Mouse (Mus musculus) fat pad, adult 2 months (tissue): ENCODE measurements around the gene Timm8a2.
"Not testable (repeated sequence)": the region's sequence is repeated elsewhere in the genome, so short reads cannot be mapped to it uniquely, and the experiment has no call there.

Experiments
- DNase-seq: peaks from one replicate; pipeline ENCODE4 v3.0.0-alpha.2; 2011; ENCODE audit warnings: low read depth, low spot score; ENCODE audit errors: extremely low read depth

Timm8a2 gene

DNA sequence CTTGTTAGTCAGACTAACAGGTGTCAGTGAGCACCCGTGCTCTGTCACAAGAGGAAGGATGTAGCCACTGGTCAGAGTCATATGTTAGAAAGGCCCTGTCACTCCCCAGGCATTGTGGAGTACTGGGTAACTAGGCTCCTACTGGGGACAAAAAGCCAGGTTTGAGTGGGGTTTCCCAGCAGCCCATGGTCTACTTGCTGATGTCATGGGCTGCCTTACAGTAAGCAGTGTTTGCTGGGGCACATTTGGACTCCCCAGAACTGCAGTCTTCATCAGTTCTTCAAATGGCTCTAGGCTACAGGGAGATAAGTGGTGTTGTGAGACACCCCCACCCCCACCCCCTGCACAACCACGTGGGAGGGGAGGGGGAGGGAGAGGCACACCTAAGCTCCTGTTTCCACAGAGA lies 23.5 kb downstream of the Timm8a2 start:
- DNase-seq = no peak

DNA sequence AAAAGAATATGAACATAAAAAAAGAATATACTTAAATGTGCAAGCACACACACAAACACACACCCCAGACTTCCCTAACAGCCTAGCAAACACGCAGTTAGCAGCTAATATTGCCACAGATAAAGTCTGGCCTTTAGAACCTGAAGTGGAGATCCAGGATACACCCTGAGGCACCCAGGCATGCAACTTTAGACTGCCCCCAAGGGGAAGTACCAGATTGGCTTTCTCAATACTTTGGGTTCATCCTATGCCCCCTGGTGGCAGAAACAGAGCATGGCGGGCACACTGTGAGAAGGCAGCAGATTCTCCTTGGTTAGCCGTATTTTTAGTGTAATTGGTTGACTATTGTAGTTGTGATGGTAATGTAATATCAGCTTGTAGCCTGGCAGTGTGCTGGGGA lies 26.2 kb downstream of the Timm8a2 start:
- peak; percentile 10 for DNase-seq

DNA sequence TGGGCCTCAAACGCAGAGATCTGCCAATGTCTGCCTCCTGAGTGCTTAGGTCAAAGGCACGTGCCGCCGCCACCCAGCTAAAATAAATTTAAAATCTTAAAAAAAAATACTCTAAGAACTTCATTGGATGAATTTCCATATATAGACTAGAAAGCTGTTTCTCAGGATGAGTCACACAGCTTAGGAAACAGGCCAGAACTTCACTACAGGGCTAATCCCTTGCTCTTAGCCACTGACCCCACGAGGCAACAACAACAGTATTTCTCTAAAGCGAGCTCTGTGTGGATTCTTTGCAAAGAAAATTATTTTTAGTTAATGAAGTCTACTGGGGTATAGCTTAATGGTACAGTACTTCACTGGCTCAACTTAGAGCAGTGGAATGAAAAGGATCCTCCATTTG lies 26.9 kb downstream of the Timm8a2 start:
- no peak for DNase-seq

DNA sequence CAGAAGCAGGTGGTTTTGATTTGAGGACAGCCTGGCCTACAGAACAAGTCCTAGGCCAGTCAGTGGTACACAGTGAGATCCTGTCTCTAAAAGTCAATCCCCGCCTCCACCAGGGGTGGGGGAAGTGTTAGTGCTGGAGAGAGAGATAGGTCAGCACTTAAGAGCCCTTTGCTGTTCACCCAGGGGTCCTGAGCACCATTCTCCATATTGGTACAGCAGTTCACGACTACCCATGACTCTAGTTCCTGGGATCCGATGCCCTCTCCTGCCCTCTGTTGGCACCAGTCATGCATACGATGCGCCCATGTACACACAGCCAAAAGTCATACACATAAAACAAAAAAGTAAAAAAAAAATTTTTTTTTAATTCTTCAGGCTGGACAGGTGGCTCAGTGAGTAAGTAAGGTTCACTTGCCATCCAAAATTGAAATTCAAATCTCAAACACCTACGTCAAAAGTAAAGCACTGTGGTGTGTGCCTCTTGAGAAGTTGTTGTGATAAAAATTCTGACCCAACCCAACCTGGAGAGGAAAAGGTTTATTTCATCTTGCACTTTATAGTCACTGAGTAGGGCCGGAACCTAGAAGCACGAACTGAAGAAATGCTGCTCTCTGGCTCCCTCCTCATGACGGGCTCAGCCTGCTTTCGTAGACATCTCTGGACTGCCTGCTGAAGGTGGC lies 28.1 kb downstream of the Timm8a2 start:
- DNase-seq = no peak

DNA sequence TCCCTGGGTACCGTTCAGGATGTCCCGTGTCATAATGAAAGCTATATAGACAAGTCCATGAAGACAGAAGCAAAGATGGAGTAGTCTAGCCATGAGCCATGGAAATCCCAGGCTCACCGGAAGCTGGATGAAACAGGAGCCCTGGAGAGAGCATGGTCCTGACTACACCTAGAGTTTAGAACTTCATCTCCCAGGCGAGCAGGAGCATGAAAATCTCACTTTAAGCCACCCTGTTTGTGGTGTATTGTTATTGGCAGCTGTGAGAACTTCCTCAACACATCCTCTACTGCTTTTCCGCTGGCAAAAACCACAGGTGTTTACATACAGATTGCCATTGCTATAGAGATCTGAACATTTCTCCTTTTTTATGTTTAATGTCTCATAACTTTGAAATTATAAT lies 29.1 kb downstream of the Timm8a2 start:
- no peak for DNase-seq

DNA sequence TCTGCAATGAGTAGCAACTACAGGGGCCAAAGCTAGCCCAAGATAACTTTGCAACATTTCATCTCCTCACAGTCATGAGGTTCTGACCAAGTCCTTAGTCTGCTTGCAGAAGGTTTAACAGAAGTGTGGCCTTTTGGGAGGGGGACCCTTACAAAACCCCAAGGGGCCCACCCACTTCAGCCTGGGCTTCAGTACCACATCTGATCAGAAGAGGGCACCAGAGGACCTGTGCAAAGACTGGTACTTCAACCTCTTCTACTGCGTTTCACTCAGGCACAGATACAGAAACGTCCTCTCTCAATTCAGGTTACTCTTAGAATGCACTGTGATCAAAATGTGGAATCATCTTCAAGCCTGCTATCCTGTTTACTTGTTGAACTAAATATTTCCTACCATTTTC lies 30.0 kb downstream of the Timm8a2 start:
- DNase-seq = no peak

DNA sequence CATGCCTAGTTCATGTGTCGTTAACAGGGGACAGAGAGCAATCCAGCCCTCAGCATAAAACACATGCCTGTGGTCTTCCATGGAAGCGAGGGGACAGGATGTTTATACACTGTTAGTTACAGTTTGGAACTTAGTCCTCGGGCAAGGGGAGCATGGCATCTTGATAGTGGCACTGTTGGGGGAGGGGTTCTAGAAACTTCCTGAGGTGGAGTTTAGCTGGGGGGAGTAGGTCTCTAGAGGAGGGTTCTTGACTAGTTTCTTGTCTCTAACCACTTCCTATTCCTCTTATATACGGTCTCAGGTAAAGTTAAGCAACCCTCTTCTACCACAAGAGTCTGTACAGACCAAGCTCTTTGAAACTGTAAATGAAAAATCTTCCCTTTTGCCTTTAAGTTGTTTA lies 31.8 kb downstream of the Timm8a2 start:
- no peak for DNase-seq

DNA sequence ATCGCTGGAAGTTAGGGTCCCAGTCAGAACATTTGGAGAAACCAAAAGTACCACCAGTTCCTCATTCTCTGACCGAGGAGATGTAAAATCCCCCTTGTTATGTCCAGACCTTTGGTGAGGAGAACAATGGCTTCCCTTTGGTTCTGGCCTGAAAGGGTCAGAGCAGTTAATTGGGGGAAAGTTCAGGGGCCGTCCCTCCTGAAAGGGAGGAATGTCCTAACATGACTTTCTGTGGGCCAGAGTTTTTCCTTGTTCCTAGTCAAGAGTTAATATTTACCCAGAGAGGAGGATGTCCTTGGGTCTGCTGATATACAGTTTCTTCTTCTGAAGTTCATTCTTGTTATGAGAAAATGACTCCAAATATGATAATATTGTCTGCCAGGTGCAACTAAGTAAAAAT lies 33.6 kb downstream of the Timm8a2 start:
- not testable (repeated sequence) for DNase-seq

DNA sequence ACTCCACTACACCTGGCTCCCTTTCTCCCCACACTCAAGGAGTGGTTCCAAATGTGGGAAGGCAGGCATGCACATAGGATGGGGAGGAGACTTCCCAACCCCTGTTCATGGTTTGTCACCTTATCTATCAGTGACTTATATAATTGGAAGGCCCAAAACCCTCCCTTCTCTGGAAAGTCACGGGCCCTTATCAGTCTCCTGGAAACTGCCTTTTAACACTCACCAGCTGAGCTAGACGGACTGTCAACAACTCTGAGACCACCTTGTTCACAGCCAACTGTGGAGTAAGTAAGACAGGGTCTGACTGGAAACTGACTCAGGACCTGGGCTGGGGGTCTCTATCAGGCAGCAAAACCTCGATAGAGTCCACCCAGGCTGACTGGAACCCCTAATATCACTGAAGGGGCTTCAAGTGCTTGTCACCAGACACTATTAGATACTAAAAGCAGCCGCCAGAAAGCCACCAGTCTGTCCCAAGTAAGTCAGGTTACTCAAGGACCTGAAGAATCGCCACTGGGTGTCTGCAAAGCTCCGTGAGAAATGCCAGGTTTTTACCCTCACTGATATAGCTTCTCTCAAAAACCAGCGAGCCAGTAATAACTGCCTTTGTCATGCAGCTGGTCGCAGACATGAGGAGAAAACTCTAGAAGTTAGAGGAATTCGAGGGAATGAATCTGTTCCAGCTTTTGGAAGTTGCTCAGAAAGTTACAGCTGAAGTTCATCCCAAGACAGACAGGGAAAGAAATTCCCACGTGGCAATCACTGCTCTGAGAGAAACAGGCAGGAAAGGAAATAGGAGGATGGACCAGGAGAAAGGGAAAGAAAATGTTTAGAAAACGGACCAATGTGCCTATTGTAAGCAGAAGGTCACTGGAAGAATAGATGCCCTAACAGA lies 34.6 kb downstream of the Timm8a2 start:
- DNase-seq = no peak

DNA sequence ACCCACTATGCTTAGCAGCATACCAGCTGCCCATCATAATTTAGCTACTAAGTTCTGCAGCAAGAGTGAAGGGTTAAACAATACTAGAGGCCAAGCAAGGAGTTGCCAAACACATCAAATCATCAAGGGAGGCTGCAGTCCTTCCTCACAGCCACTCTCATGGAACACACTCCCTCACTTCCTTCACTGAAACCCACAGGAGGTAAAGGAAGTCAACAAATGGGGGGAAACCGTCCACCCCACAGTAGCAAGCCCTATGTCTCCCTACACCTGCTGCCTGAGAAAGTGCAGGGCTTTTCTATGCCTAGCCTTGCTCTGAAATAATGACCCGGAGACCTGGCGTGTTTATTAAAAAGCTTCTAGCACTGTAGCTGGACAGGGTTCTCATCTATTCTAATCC lies 35.5 kb downstream of the Timm8a2 start:
- no peak for DNase-seq

DNA sequence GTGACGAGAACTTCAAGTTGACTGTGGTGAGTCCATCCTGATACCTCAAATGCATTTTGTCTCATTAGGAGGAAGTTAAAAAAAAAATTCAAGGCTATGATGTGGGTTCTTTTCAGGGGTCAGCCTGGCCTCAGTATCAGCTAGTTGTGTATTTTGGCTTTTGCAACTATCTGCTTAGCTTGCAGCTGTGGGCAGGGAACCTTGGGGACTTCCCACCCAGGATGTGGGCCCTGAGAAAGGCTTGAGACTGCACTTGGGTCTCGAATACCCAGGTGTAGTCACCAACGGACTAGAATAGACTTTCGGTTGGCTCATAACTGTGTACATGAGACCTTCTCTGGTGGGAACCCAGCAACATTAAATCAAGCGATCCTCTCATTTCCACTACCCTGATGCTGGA lies 38.9 kb downstream of the Timm8a2 start:
- no peak for DNase-seq

DNA sequence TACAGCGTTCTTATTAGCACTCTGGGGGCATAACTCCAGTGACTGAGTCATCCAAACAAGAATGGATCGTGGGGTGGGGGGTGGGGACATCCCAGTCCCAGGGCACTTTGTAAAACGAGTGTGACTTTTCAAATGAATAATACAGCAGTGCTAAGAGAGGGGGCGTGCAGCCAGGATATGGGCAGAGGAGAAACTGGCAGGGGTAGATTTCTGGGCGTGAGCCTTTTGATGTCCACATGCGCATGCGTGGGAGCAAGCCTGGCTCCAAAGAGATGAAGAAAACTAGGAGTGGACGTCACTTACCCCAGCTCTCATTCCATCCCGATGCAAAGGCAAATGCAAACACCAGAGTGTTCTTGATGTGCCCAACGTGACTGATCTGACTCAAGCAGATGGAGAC lies 39.9 kb downstream of the Timm8a2 start:
- DNase-seq = no peak

DNA sequence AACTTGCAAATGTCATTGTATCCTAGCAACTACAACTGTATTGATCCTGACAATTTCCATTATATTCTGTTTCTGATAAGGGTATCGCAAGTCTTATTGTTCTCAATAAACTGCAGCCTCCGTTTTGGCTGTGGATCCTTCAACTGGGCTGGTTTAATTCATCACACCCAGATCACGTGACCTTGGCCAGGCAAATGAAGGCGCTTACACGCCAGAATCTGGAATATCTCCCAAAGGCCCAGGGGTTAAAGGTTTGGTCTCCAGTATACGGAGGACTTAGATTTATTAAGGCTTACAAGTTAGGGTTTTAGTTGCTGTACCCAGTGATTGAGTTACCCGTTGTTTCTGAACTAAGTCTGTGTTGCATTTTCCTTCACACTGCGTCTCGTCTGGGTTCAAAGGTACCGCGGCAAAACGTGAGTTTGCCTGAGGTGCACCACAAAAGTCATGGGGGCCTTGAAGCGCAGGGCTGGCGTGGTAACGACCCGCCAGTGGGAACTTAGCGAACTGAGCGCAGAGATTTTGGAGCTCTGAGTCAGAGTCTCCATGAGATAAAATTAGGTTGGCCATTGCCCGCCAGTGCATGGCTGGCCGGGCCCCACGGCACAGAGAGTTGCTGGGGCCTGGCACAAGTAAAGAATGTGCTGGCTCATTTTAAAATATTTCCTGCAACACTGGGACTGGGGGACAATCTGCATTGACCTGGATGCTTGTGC lies 41.2 kb downstream of the Timm8a2 start:
- DNase-seq = no peak

DNA sequence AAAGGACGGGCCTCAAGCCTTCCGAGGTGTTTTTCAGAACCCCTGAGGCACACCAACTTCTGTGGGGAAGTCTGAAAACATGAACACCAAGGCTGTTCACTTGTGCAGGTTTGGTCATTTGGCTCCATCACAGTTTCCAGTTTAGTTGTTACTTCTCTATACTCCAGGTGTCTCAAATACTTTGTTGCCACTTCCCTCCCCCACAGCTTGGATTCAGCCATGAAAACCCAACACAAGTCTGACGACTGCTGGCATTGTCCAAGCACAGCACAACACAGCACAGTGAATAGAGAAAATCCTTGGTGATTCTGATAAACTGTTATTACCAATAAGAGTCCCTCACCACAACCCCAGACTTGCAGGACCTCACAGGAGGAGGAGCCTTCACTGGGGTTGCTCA lies 42.5 kb downstream of the Timm8a2 start:
- DNase-seq = no peak

DNA sequence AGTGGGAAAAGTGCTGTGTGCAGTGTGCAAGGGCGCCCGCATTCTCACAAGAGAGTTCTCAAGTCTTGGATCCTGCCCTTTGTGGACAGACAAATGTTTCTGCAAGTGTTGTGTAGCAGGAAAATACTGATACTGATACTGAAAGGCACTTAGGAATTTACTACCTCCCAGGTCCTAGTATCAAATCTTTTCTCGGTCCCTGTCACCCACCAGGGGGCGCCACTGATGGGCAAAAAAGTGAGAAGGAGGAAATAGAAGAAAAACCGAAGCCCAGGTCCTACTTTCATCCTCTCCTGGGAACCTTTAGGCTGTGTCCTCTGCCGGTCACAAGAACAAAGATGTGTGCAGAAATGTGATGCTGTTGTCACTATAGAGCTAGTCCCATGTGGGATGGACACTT lies 45.0 kb downstream of the Timm8a2 start:
- DNase-seq = no peak

DNA sequence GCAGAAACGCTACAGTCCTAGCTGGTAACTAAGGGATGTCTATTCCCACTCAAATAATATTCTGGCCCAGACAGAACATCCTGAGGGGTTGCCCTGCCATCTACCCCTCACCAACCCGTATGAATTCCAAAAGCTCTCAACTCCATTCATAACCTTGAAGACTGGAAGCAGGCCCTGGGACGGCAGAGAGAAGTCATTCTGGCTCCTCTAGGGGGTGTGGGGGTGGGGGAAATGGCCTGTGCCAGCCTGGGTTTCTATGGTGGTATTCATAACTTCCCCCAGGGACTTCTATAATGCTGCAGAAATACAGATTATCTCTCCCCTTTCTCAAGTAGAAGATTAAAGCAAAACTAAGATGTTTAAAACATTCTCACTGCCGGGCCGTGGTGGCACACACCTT lies 45.4 kb downstream of the Timm8a2 start:
- DNase-seq = no peak

DNA sequence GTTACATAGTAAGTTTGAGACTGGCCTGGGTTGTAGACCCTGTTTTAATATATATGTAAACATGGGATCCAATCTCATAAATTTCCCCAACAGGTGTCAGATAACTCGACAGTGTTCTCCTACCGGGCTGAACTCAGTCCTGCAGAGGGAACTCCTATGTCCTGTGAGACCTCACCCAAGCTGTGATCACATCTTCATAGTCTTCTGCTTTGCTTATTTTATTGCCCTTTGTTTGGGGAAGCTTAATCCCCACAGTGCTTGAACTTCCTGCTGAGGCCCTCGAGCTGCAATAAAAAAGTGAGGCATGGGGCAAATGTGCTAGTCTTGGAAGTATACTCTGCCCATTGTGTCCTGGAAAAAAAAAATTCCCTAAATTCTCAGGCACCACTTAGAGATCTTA lies 46.8 kb downstream of the Timm8a2 start:
- DNase-seq = no peak

DNA sequence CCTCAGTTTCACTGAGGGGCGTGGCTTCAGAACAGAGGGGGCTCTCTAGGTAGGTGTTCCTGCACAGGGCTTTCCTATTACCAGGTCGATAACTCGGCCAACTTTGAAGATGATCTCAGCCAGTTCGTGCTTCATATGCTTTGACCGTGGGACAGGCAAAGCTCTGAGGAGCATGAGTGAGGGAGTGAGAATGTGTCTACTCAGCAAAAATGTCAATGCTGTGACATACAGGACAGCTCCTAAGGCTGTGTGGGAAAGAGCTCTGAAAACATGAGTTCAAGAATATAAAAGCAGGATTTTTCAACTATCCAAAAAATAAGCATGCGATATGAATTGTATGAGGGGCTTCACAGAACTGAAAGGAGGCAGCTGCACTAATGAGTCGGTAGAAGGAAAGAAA lies 49.0 kb downstream of the Timm8a2 start:
- no peak for DNase-seq

DNA sequence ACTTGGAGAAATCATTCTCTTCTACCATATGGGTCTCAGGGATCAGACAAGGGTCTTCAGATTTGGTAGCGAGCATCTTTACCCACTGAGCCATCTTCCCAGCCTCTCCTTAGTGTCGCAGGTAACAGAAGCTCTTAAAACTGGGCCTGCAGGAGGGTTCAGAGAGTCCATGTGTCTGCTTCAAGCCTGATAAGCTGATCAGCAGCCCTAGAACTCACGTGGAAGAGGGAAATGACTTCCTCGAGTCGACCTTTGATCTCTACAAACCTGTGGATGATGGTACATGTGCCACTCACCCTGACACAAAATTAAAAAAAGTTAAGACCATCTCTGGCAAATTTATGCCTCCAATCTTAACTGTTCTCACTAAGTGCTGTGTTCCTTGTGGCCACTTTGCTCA lies 53.5 kb downstream of the Timm8a2 start:
- DNase-seq = no peak
